Mouse (Mus musculus) midbrain, embryonic 10.5 days (tissue): Measurements from ENCODE around the gene Svs1. TPM values are rescaled to one million over a fixed set of nuclear protein-coding genes. Genes with fewer than 3 reads are reported as not detected.

ENCODE experiments used
- DNase-seq: peaks from one replicate; pipeline ENCODE4 v3.0.0-alpha.2; 2017; ENCODE audit warnings: low spot score
- H3K27ac ChIP-seq: fragments of 300-500 bp; sonication (generic); replicated peaks from 2 replicates; pipeline ENCODE4 v1.5.1; 2016; ENCODE audit warnings: mild to moderate bottlenecking
- H3K27me3 ChIP-seq: fragments of 300-500 bp; sonication (generic); 2 replicates; pipeline ENCODE4 v1.6.1; 2016; ENCODE audit warnings: low read depth, mild to moderate bottlenecking; ENCODE audit not compliant: poor library complexity, severe bottlenecking
- H3K36me3 ChIP-seq: fragments of 300-500 bp; sonication (generic); 2 replicates; pipeline ENCODE4 v1.6.1; 2016; ENCODE audit warnings: mild to moderate bottlenecking, moderate library complexity
- H3K4me1 ChIP-seq: fragments of 300-500 bp; sonication (generic); 2 replicates; pipeline ENCODE4 v1.6.1; 2016
- H3K4me3 ChIP-seq: fragments of 300-500 bp; sonication (generic); 2 replicates; pipeline ENCODE4 v1.5.1; 2016; ENCODE audit warnings: mild to moderate bottlenecking, moderate library complexity
- H3K9me3 ChIP-seq: fragments of 300-500 bp; sonication (generic); replicated peaks from 2 replicates; pipeline ENCODE4 v1.6.1; 2016; ENCODE audit warnings: mild to moderate bottlenecking
- WGBS: fragments of 180-500 bp; shearing (Covaris S2); methylation state at CpG from one replicate; pipeline ENCODE4 v1.1.7; 2016; 5-methylcytosine and 5-hydroxymethylcytosine counted together
- polyA plus RNA-seq: library from polyadenylated mRNA; unstranded; fragments of >200 nt; fragmentation: Nextera tagmentation; extraction: Ambion mirVana; gene quantifications from 2 replicates; pipeline ENCODE4 v1.2.1, GENCODE M21; 2016

The Svs1 gene
- polyA plus RNA-seq, 1 experiment from 2014 or later: not detected

- DNase-seq: no peak
Measured at GRCm38 (mm10) chr6:49017150-49017549, 30.5 kb downstream of the Svs1 start.

GRCm38 (mm10) chr6:49019341-49019740 lies 32.7 kb downstream of the Svs1 start:
- no peak for DNase-seq
- peaks cover 7% of the 10 kb centered on the region; the same call in 1 of the 2 replicates for H3K4me1 ChIP-seq
- WGBS: 95% methylated on average over 1 of the region's 1 CpGs
- no peak overlapping the region for H3K4me3 ChIP-seq
- H3K9me3 ChIP-seq: no peaks in the 10 kb centered on the region
- H3K36me3 ChIP-seq: no peaks in the 10 kb centered on the region
- no peaks in the 10 kb centered on the region for H3K27me3 ChIP-seq
- no peak overlapping the region for H3K27ac ChIP-seq

More at GRCm38 (mm10) chr6:49017150-49017549, 30.5 kb downstream of the Svs1 start:
- Histone ChIP-seq H3K9me3 (no peaks in the 10 kb centered on the region), H3K4me3 (no peak overlapping the region), H3K27me3 (no peaks in the 10 kb centered on the region), H3K4me1 (peaks cover 7% of the 10 kb centered on the region; the same call in 1 of the 2 replicates), H3K27ac (no peak overlapping the region), H3K36me3 (no peaks in the 10 kb centered on the region)
- WGBS: 83% methylated on average over 12 of the region's 12 CpGs

- WGBS: 78% methylated on average over 14 of the region's 14 CpGs
- Histone ChIP-seq H3K27me3 (no peaks in the 10 kb centered on the region), H3K36me3 (no peaks in the 10 kb centered on the region), H3K9me3 (no peaks in the 10 kb centered on the region), H3K4me3 (no peak overlapping the region), H3K4me1 (peaks cover 7% of the 10 kb centered on the region; the same call in 1 of the 2 replicates), H3K27ac (no peak overlapping the region)
- DNase-seq: no peak
Measured at GRCm38 (mm10) chr6:49021141-49022012, 34.7 kb downstream of the Svs1 start.

GRCm38 (mm10) chr6:49022384-49022783 lies 35.7 kb downstream of the Svs1 start:
- Histone ChIP-seq H3K4me1 (peaks cover 7% of the 10 kb centered on the region; the same call in 1 of the 2 replicates), H3K9me3 (no peaks in the 10 kb centered on the region), H3K36me3 (no peaks in the 10 kb centered on the region), H3K27ac (no peak overlapping the region), H3K27me3 (no peaks in the 10 kb centered on the region), H3K4me3 (no peak overlapping the region)
- WGBS: 91% methylated on average over 2 of the region's 2 CpGs
- DNase-seq: no peak

GRCm38 (mm10) chr6:49023315-49023714 lies 36.7 kb downstream of the Svs1 start:
- Histone ChIP-seq H3K36me3 (no peaks in the 10 kb centered on the region), H3K27ac (no peak overlapping the region), H3K27me3 (no peaks in the 10 kb centered on the region), H3K4me3 (no peak overlapping the region), H3K9me3 (no peaks in the 10 kb centered on the region), H3K4me1 (peaks cover 7% of the 10 kb centered on the region; the same call in 1 of the 2 replicates)
- WGBS: 87% methylated on average over 10 of the region's 10 CpGs
- DNase-seq: no peak

- no peak for DNase-seq
- H3K27ac ChIP-seq: no peak overlapping the region
- peaks cover 7% of the 10 kb centered on the region; the same call in 1 of the 2 replicates for H3K4me1 ChIP-seq
- no peaks in the 10 kb centered on the region for H3K27me3 ChIP-seq
- WGBS: 95% methylated on average over 7 of the region's 7 CpGs
- H3K9me3 ChIP-seq: no peaks in the 10 kb centered on the region
- H3K36me3 ChIP-seq: no peaks in the 10 kb centered on the region
- H3K4me3 ChIP-seq: no peak overlapping the region
Measured at GRCm38 (mm10) chr6:49025290-49025689, 38.6 kb downstream of the Svs1 start.

GRCm38 (mm10) chr6:49026496-49026895 lies 39.8 kb downstream of the Svs1 start:
- H3K4me3 ChIP-seq: no peak overlapping the region
- H3K27me3 ChIP-seq: no peaks in the 10 kb centered on the region
- 95% methylated on average over 5 of the region's 5 CpGs for WGBS
- DNase-seq: no peak
- no peaks in the 10 kb centered on the region for H3K4me1 ChIP-seq
- no peaks in the 10 kb centered on the region for H3K9me3 ChIP-seq
- H3K36me3 ChIP-seq: no peaks in the 10 kb centered on the region
- no peak overlapping the region for H3K27ac ChIP-seq

- no peak for DNase-seq
- H3K4me1 ChIP-seq: no peaks in the 10 kb centered on the region; the same call in 1 of the 2 replicates
- H3K27me3 ChIP-seq: no peaks in the 10 kb centered on the region
- H3K36me3 ChIP-seq: no peaks in the 10 kb centered on the region
- H3K27ac ChIP-seq: no peak overlapping the region
- no peaks in the 10 kb centered on the region for H3K9me3 ChIP-seq
- WGBS: 89% methylated on average over 6 of the region's 6 CpGs
- no peak overlapping the region for H3K4me3 ChIP-seq
Measured at GRCm38 (mm10) chr6:49028019-49028418, 41.4 kb downstream of the Svs1 start.

GRCm38 (mm10) chr6:49028708-49029107 lies 42.0 kb downstream of the Svs1 start:
- H3K27me3 ChIP-seq: no peaks in the 10 kb centered on the region
- H3K4me1 ChIP-seq: no peaks in the 10 kb centered on the region; the same call in 1 of the 2 replicates
- H3K9me3 ChIP-seq: no peaks in the 10 kb centered on the region
- H3K4me3 ChIP-seq: no peak overlapping the region
- H3K27ac ChIP-seq: no peak overlapping the region
- 91% methylated on average over 3 of the region's 3 CpGs for WGBS
- no peak for DNase-seq
- H3K36me3 ChIP-seq: no peaks in the 10 kb centered on the region

GRCm38 (mm10) chr6:49031230-49031629 lies 44.6 kb downstream of the Svs1 start:
- 90% methylated on average over 4 of the region's 4 CpGs for WGBS

GRCm38 (mm10) chr6:49032783-49033182 lies 46.1 kb downstream of the Svs1 start:
- 77% methylated on average over 4 of the region's 4 CpGs for WGBS
- Histone ChIP-seq H3K4me1 (peaks cover 10% of the 10 kb centered on the region), H3K36me3 (no peaks in the 10 kb centered on the region), H3K9me3 (no peaks in the 10 kb centered on the region), H3K27ac (no peak overlapping the region), H3K4me3 (no peak overlapping the region), H3K27me3 (peaks cover 24% of the 10 kb centered on the region)
- no peak for DNase-seq

More at GRCm38 (mm10) chr6:49031230-49031629, 44.6 kb downstream of the Svs1 start:
- Histone ChIP-seq H3K36me3 (no peaks in the 10 kb centered on the region), H3K4me1 (peaks cover under 1% of the 10 kb centered on the region; the same call in 1 of the 2 replicates), H3K27ac (no peak overlapping the region), H3K27me3 (peaks cover 11% of the 10 kb centered on the region), H3K9me3 (no peaks in the 10 kb centered on the region), H3K4me3 (no peak overlapping the region)
- DNase-seq: no peak

- 49% methylated on average over 28 of the region's 28 CpGs for WGBS
- Histone ChIP-seq H3K4me1 (peaks cover 15% of the 10 kb centered on the region), H3K4me3 (peak within 1 kb of the TSS; percentile 26), H3K36me3 (no peaks in the 10 kb centered on the region), H3K9me3 (no peaks in the 10 kb centered on the region), H3K27me3 (peaks cover 27% of the 10 kb centered on the region), H3K27ac (peak within 1 kb of the TSS; percentile 42; the same call in 1 of the 2 replicates)
- no peak for DNase-seq
Measured at GRCm38 (mm10) chr6:49036275-49037267, 49.9 kb downstream of the Svs1 start, which contains the start of gene Gpnmb. TSS of gene Gpnmb (plus strand) at chr6:49036546.
